Mouse (Mus musculus) stomach, postnatal 0 days (tissue): ENCODE data around the gene Ap3b1.

Experiments
- CTCF ChIP-seq: IDR thresholded peaks from 2 replicates; pipeline ENCODE4 v1.5.1; 2016; ENCODE audit warnings: antibody characterized with exemption, low read depth, mild to moderate bottlenecking, moderate library complexity
- EP300 ChIP-seq: optimal IDR thresholded peaks from 2 replicates; pipeline ENCODE3; 2016; ENCODE audit warnings: antibody characterized with exemption

DNA sequence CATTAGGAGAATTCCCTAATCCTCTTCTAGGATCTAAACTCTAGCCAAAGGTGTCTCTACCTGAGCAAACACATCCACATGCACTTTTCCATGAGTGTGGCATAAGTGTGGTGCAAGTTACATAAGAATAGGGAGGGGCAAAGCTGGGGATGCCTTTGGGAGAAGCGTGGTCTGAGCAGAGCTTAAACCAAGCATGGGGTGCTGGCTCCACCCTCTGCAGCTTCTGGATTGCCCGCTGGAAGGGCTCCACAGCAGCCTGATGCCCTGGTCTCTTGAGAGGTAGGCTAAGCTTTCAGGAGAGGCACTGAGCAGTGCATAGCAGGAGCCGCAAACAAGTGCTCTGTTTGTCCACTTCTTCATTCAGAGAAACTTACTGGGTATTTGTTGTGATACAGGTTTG lies 138.8 kb downstream of the Ap3b1 start:
- TF ChIP-seq EP300 (no peak), CTCF (no peak)
